Mouse (Mus musculus) neural tube, embryonic 12.5 days (tissue): ENCODE results near the gene Usf1. TPM values are rescaled to one million over a fixed set of nuclear protein-coding genes. Genes with fewer than 3 reads are reported as not detected.

Experiments used
- ATAC-seq: fragments of 200-750 bp; cut with Nextera tagmentation; 2 replicates; pipeline ENCODE4 v1.8.0; 2017; ENCODE audit warnings: low read depth, mild to moderate bottlenecking, moderate TSS enrichment, moderate library complexity; ENCODE audit not compliant: low FRiP score
- H3K27ac ChIP-seq: fragments of 300-500 bp; sonication (generic); 2 replicates; pipeline ENCODE4 v1.5.1; 2016
- H3K27me3 ChIP-seq: fragments of 300-500 bp; sonication (generic); replicated peaks from 2 replicates; pipeline ENCODE4 v1.6.1; 2016; ENCODE audit warnings: mild to moderate bottlenecking
- H3K36me3 ChIP-seq: fragments of 300-500 bp; sonication (generic); 2 replicates; pipeline ENCODE4 v1.6.1; 2016; ENCODE audit warnings: mild to moderate bottlenecking
- H3K4me1 ChIP-seq: fragments of 300-500 bp; sonication (generic); 2 replicates; pipeline ENCODE4 v1.6.1; 2016
- H3K4me2 ChIP-seq: fragments of 300-500 bp; sonication (generic); replicated peaks from 2 replicates; pipeline ENCODE4 v1.6.1; 2016; ENCODE audit warnings: mild to moderate bottlenecking
- H3K4me3 ChIP-seq: fragments of 300-500 bp; sonication (generic); 2 replicates; pipeline ENCODE4 v1.5.1; 2016
- H3K9ac ChIP-seq: fragments of 300-500 bp; sonication (generic); 2 replicates; pipeline ENCODE4 v1.6.1; 2016; ENCODE audit warnings: mild to moderate bottlenecking
- H3K9me3 ChIP-seq: fragments of 300-500 bp; sonication (generic); 2 replicates; pipeline ENCODE4 v1.6.1; 2016; ENCODE audit warnings: mild to moderate bottlenecking
- WGBS: fragments of 180-500 bp; shearing (Covaris S2); methylation state at CpG from one replicate; pipeline ENCODE4 v1.1.7; 2016; 5-methylcytosine and 5-hydroxymethylcytosine counted together
- polyA plus RNA-seq: library from polyadenylated mRNA; unstranded; fragments of >200 nt; fragmentation: Nextera tagmentation; extraction: Ambion mirVana; gene quantifications from 2 replicates; pipeline ENCODE4 v1.2.1, GENCODE M21; 2016

Usf1 gene
- polyA plus RNA-seq, 1 experiment from 2014 or later = 178 TPM

GRCm38 (mm10) chr1:171441466-171442412, 30.6 kb downstream of the Usf1 start:
- Histone ChIP-seq H3K36me3 (no peaks in the 10 kb centered on the region), H3K4me3 (no peak overlapping the region), H3K4me1 (peaks cover 9% of the 10 kb centered on the region; the same call in 1 of the 2 replicates), H3K27ac (no peak overlapping the region), H3K4me2 (no peak overlapping the region), H3K27me3 (peaks cover 32% of the 10 kb centered on the region), H3K9ac (no peak overlapping the region), H3K9me3 (0 out of 2 replicates have a peak, but pooled peaks cover 6% of the 10 kb centered on the region)
- no peak for ATAC-seq
- WGBS = 62% methylated on average over 7 of the region's 7 CpGs

- no peak for ATAC-seq
- Histone ChIP-seq H3K27ac (no peak overlapping the region), H3K27me3 (peaks cover 25% of the 10 kb centered on the region), H3K4me3 (no peak overlapping the region), H3K4me2 (no peak overlapping the region), H3K9me3 (0 out of 2 replicates have a peak, but pooled peaks cover 6% of the 10 kb centered on the region), H3K36me3 (no peaks in the 10 kb centered on the region), H3K9ac (no peak overlapping the region), H3K4me1 (peaks cover 5% of the 10 kb centered on the region; the same call in 1 of the 2 replicates)
- 75% methylated on average over 8 of the region's 8 CpGs for WGBS
These were observed 31.3 kb downstream of the Usf1 start for GRCm38 (mm10) chr1:171442413-171442760.

- 95% methylated on average over 5 of the region's 5 CpGs for WGBS
- ATAC-seq = no peak
These were observed 33.9 kb downstream of the Usf1 start for GRCm38 (mm10) chr1:171445050-171445449.

GRCm38 (mm10) chr1:171446854-171447253, 35.7 kb downstream of the Usf1 start:
- H3K27me3 ChIP-seq = no peaks in the 10 kb centered on the region
- H3K4me2 ChIP-seq = no peak overlapping the region
- no peak overlapping the region for H3K4me3 ChIP-seq
- H3K9ac ChIP-seq = no peak overlapping the region
- H3K4me1 ChIP-seq = no peaks in the 10 kb centered on the region
- H3K27ac ChIP-seq = no peak overlapping the region
- ATAC-seq = no peak
- no peaks in the 10 kb centered on the region for H3K36me3 ChIP-seq
- WGBS = 86% methylated on average over 7 of the region's 7 CpGs
- 0 out of 2 replicates have a peak, but pooled peaks cover 6% of the 10 kb centered on the region for H3K9me3 ChIP-seq

More at GRCm38 (mm10) chr1:171445050-171445449, 33.9 kb downstream of the Usf1 start:
- H3K4me1 ChIP-seq = no peaks in the 10 kb centered on the region
- H3K4me2 ChIP-seq = no peak overlapping the region
- no peak overlapping the region for H3K4me3 ChIP-seq
- H3K27ac ChIP-seq = no peak overlapping the region
- no peaks in the 10 kb centered on the region for H3K27me3 ChIP-seq
- H3K9ac ChIP-seq = no peak overlapping the region
- H3K9me3 ChIP-seq = 0 out of 2 replicates have a peak, but pooled peaks cover 6% of the 10 kb centered on the region
- no peaks in the 10 kb centered on the region for H3K36me3 ChIP-seq

- Histone ChIP-seq H3K9ac (no peak overlapping the region), H3K27me3 (no peaks in the 10 kb centered on the region), H3K4me3 (no peak overlapping the region), H3K36me3 (no peaks in the 10 kb centered on the region), H3K4me1 (no peaks in the 10 kb centered on the region), H3K27ac (no peak overlapping the region), H3K4me2 (no peak overlapping the region), H3K9me3 (0 out of 2 replicates have a peak, but pooled peaks cover 6% of the 10 kb centered on the region)
- WGBS = 75% methylated on average over 10 of the region's 10 CpGs
- ATAC-seq = no peak
These were observed 36.6 kb downstream of the Usf1 start for GRCm38 (mm10) chr1:171447692-171448091.

GRCm38 (mm10) chr1:171450062-171450461, 38.9 kb downstream of the Usf1 start:
- no peak overlapping the region for H3K27ac ChIP-seq
- H3K4me2 ChIP-seq = no peak overlapping the region
- H3K4me1 ChIP-seq = no peaks in the 10 kb centered on the region
- H3K27me3 ChIP-seq = no peaks in the 10 kb centered on the region
- 89% methylated on average over 11 of the region's 11 CpGs for WGBS
- H3K9me3 ChIP-seq = no peaks in the 10 kb centered on the region
- no peak for ATAC-seq
- H3K9ac ChIP-seq = no peak overlapping the region
- H3K4me3 ChIP-seq = no peak overlapping the region
- no peaks in the 10 kb centered on the region for H3K36me3 ChIP-seq

- ATAC-seq = no peak
These were observed 39.9 kb downstream of the Usf1 start for GRCm38 (mm10) chr1:171451001-171451400.

GRCm38 (mm10) chr1:171452522-171452921, 41.4 kb downstream of the Usf1 start:
- WGBS = 87% methylated on average over 5 of the region's 5 CpGs
- H3K4me3 ChIP-seq = no peak overlapping the region
- no peak overlapping the region for H3K27ac ChIP-seq
- H3K4me2 ChIP-seq = no peak overlapping the region
- H3K27me3 ChIP-seq = no peaks in the 10 kb centered on the region
- no peak for ATAC-seq
- H3K9me3 ChIP-seq = no peaks in the 10 kb centered on the region
- H3K36me3 ChIP-seq = no peaks in the 10 kb centered on the region
- H3K9ac ChIP-seq = no peak overlapping the region
- no peaks in the 10 kb centered on the region for H3K4me1 ChIP-seq

More at GRCm38 (mm10) chr1:171451001-171451400, 39.9 kb downstream of the Usf1 start:
- Histone ChIP-seq H3K4me1 (no peaks in the 10 kb centered on the region), H3K9ac (no peak overlapping the region), H3K27me3 (no peaks in the 10 kb centered on the region), H3K4me2 (no peak overlapping the region), H3K9me3 (no peaks in the 10 kb centered on the region), H3K36me3 (no peaks in the 10 kb centered on the region), H3K4me3 (no peak overlapping the region), H3K27ac (no peak overlapping the region)
- whole genome bisulfite sequencing = 91% methylated on average over 10 of the region's 10 CpGs

- Histone ChIP-seq H3K4me1 (no peaks in the 10 kb centered on the region), H3K4me3 (no peak overlapping the region), H3K36me3 (no peaks in the 10 kb centered on the region), H3K27me3 (no peaks in the 10 kb centered on the region), H3K9me3 (no peaks in the 10 kb centered on the region), H3K4me2 (no peak overlapping the region), H3K9ac (no peak overlapping the region), H3K27ac (no peak overlapping the region)
- ATAC-seq = no peak
- whole genome bisulfite sequencing = 85% methylated on average over 5 of the region's 5 CpGs
These were observed 41.8 kb downstream of the Usf1 start for GRCm38 (mm10) chr1:171452923-171453322.

- no peaks in the 10 kb centered on the region for H3K27me3 ChIP-seq
- H3K4me2 ChIP-seq = no peak overlapping the region
- WGBS = 83% methylated on average over 6 of the region's 6 CpGs
- no peak overlapping the region for H3K4me3 ChIP-seq
- H3K27ac ChIP-seq = no peak overlapping the region
- no peak for ATAC-seq
- H3K36me3 ChIP-seq = no peaks in the 10 kb centered on the region
- H3K4me1 ChIP-seq = no peaks in the 10 kb centered on the region
- H3K9me3 ChIP-seq = no peaks in the 10 kb centered on the region
- H3K9ac ChIP-seq = no peak overlapping the region
These were observed 43.8 kb downstream of the Usf1 start for GRCm38 (mm10) chr1:171454926-171455325.

GRCm38 (mm10) chr1:171457568-171457967, 46.5 kb downstream of the Usf1 start:
- Histone ChIP-seq H3K4me2 (no peak overlapping the region), H3K27me3 (no peaks in the 10 kb centered on the region), H3K36me3 (no peaks in the 10 kb centered on the region), H3K4me1 (no peaks in the 10 kb centered on the region), H3K9me3 (no peaks in the 10 kb centered on the region), H3K9ac (no peak overlapping the region), H3K4me3 (no peak overlapping the region), H3K27ac (no peak overlapping the region)
- ATAC-seq = no peak
- 89% methylated on average over 1 of the region's 1 CpGs for WGBS

GRCm38 (mm10) chr1:171459791-171460190, 48.7 kb downstream of the Usf1 start:
- WGBS = 57% methylated on average over 5 of the region's 5 CpGs

More at GRCm38 (mm10) chr1:171459791-171460190, 48.7 kb downstream of the Usf1 start:
- H3K9me3 ChIP-seq = no peaks in the 10 kb centered on the region
- no peak overlapping the region for H3K4me2 ChIP-seq
- no peak overlapping the region for H3K27ac ChIP-seq
- H3K4me1 ChIP-seq = no peaks in the 10 kb centered on the region
- no peaks in the 10 kb centered on the region for H3K27me3 ChIP-seq
- H3K9ac ChIP-seq = no peak overlapping the region
- no peak overlapping the region for H3K4me3 ChIP-seq
- H3K36me3 ChIP-seq = no peaks in the 10 kb centered on the region
- no peak for ATAC-seq
